Mouse (Mus musculus): Measurements from ENCODE around the gene Bcl7c. TPM values are rescaled to one million over a fixed set of nuclear protein-coding genes. Genes with fewer than 3 reads are reported as not detected.
"Not testable (repeated sequence)": the region's sequence is repeated elsewhere in the genome, so short reads cannot be mapped to it uniquely, and the experiment has no call there.

The Bcl7c gene
- total RNA-seq, 2 experiments from 2014 or later = 34.6 to 35.8 TPM

DNA sequence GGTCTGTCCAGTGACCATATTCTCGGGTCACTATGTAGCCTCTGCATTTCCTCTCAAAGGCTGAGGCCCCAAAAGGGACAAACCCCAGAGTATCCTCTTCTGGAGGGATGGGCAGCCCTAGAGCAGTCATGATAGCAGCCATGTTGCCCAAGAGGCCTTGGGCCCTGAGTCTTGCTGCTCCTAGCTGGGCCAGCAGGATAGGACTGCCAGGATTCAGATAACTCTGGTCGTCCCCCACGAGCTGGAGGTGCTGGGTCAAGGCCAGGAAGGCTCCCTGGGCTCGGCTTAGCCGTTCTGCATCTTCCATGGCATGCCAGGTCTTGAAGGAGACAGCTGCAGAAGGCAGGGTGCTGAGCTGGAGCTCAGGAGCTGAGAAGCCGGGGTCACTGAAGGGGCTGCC is 10.5 kb upstream of the Bcl7c start:
- intact Hi-C loops (cut with DNase I) = loop anchor here (1.0 kb wide), 1 partner anchor 25 kb away; the partner anchor contains the start of gene Fbxl19
- DNase-seq = no peak

DNA sequence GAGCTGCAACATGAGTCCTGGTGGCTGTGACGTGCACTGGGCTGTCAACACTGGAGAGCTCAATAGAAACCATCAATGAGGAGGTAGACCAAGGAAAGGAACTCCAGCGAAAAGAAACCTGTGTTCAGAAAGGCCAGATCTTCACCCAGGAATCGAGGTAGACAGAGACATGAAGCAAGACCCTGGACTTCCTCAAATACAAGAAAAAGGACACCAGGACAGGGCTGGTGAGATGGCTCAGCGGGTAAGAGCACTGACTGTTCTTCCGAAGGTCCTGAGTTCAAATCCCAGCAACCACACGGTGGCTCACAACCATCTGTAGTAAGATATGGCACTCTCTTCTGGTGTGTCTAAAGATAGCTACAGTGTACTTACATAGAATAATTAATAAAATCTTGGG is 9.6 kb upstream of the Bcl7c start:
- intact Hi-C loops (cut with DNase I) = no loop called here
- DNase-seq = no peak

- intact Hi-C loops (cut with DNase I) = loop anchor here (1.0 kb wide), 1 partner anchor 26 kb away; no protein-coding TSS in a partner anchor
- DNase-seq = peak; percentile 76 to 77
Measured at GRCm38 (mm10) chr7:127716992-127717391, 8.3 kb upstream of the Bcl7c start.

GRCm38 (mm10) chr7:127714816-127715215 is 6.1 kb upstream of the Bcl7c start:
- intact Hi-C loops (cut with DNase I) = no loop called here
- DNase-seq = no peak

DNA sequence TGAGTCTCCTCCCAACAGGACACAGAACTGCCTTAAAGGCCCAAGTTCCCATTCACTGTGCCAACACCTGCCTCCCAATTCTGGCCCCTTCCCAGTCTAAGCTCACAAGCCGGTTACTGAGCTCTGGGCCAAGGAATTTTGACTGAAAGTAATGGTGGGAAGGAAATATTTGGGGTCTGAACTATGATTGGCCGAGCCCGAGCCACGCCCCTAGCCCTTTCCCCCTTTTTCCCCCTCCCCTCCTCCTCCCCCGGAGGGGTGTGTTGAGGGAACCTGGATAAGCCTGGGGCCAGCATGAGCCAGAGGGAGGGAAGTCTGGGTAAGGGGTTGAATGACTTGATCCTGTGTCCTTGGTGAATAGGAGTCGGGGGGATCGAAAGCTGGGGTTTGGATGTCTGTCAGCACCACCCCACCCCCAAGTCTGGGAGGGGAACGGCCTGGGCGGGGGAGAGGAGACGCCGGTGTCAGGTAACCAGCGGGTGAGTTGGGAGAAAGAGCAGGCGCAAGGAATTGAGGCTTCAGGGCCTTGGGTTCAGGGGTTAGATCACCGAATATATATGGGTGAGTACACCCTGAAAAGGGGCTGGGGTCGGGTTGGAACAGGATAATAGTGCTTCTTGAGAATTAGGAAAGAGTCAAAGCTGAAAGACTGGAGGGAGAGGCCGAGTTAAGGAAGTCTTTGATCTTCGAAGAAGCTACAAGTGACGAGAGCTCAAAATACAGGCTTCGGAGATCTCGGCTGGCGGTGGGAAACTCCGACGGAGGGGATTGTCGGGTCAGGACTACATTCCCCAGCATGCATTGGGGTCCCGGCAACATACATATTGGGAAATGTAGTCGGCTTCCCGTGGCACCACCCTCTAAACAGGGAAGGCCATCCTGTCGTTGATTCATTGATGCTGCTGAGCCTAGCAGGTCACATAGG is 4.0 kb upstream of the Bcl7c start, which contains the start of gene Ctf1:
Gene Ctf1 (plus strand): TSS at position 276 of the 925 bp plus-strand sequence.
- intact Hi-C loops (cut with DNase I) = loop anchor here (2.0 kb wide), 1 partner anchor 54 kb away; no protein-coding TSS in a partner anchor
- peak; percentile 73 to 75 for DNase-seq

DNA sequence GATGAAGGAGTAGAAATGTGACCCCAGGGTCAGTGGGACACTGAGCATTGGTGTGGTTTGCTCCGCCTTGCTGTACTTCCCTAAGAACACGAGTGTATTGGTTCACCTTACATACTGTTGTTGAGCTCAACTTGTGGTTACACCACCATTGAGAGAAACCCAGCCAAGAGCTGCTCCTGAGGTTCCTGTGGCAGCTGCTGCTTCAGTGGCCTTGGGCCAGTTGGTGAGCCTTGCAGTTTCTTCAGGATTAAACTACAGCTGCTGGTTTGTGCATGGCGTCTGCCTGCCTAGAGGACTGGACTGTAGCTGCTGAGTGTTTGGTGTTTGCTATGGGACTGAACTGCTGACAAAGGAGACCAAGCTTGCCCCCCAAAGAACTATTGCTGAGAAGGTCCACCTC is 2.7 kb upstream of the Bcl7c start:
- intact Hi-C loops (cut with DNase I) = no loop called here
- DNase-seq = no peak

DNA sequence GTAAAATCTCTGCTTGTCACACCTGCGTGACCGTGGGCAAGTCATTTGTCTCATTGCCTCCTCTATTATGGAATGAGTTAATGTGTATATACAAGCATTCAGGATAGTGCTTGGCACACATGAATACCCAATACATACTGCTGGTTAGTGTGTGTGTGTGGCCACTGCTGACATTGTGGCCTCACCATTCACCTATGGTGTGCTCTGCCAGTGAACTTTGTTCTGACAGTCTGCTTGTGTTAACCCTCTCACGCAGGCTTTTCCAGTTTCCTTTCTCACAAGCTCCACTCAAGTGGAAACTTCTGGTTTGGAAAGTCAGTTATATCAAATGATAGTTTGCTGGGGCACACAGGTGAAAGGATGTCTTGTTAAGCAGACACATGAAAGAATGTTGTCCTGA is 2.3 kb upstream of the Bcl7c start:
- intact Hi-C loops (cut with DNase I) = no loop called here
- no peak for DNase-seq

DNA sequence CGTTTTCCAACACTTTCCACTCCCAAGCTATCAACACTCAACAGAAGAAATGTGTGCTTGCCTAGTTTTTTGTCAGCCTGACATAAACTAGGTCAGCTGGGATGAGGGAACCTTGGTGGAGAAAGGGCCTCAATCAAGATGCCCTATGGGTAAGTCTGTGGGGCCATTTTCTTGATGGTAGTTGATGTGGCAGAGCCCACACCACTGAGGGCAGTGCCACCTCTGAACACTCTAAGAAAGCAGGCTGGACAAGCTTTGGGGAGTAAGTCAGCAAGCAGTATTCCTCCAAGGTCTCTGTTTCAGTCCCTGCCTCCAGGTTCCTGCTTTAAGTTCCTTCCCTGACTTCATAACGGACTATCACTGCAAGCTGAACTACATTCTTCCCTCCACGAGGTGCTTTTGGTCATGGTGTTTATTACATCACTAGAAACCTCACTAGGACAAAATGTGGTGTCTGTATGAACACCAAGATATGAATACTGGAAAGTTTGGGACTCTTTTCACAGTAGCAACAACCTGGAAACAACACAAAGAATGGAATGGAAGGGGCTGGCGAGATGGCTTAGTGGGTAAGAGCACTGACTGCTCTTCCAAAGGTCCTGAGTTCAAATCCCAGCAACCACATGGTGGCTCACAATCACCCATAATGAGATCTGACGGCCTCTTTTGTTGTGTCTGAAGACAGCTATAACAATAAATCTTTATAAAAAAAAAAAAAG is 687 bp upstream of the Bcl7c start:
- intact Hi-C loops (cut with DNase I) = no loop called here
- no peak for DNase-seq

DNA sequence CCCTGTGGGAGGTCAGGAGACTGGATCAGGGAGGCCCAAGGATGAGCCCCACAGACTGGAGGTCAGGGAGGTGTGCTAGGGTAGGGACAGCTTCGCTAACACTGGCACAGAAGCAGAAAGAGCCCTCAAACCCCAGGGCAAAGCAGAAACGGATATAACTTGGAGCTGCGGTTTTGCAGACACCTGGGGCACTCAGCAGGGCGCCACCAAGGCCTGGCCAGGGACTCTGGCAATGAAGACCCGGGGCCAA is 851 bp downstream of the Bcl7c start:
- DNase-seq = no peak
- intact Hi-C loops (cut with DNase I) = loop anchor here (1.0 to 2.0 kb wide), 2 partner anchors 15 to 33 kb away; no protein-coding TSS in a partner anchor

- no peak for DNase-seq
- intact Hi-C loops (cut with DNase I) = loop anchor here (2.0 kb wide), 1 partner anchor 14 kb away; no protein-coding TSS in a partner anchor
Measured at GRCm38 (mm10) chr7:127707045-127707956, 1.4 kb downstream of the Bcl7c start.

GRCm38 (mm10) chr7:127705706-127706105 is 3.0 kb downstream of the Bcl7c start:
- intact Hi-C loops (cut with DNase I) = loop anchor here (2.0 kb wide), 1 partner anchor 13 kb away; no protein-coding TSS in a partner anchor
- no peak for DNase-seq

DNA sequence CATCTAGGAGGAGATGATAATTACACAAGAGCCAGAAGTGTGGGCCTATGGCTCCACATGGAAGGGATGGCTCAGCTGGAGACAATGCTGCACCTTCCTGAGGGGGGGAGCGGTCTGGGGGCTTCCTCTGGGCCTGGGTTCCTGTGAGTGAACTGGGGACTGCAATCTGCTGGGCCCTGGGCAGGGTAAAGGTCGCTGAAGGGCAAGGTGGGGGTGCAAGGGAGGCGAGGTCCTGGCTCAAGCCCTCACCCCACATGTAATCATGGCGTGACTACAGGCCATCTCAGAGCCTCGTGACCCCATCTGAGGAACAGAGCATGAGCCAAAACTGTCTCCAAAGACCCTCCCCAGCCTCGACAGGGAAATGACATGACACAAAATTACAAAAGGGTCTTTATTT is 4.1 kb downstream of the Bcl7c start:
- intact Hi-C loops (cut with DNase I) = no loop called here
- DNase-seq = no peak

GRCm38 (mm10) chr7:127703561-127704178 is 5.1 kb downstream of the Bcl7c start:
- no peak for DNase-seq
- intact Hi-C loops (cut with DNase I) = no loop called here

GRCm38 (mm10) chr7:127700712-127701331 is 7.9 kb downstream of the Bcl7c start:
- DNase-seq = no peak
- intact Hi-C loops (cut with DNase I) = no loop called here

- intact Hi-C loops (cut with DNase I) = no loop called here
- no peak for DNase-seq
Measured at GRCm38 (mm10) chr7:127698986-127699385, 9.7 kb downstream of the Bcl7c start.

DNA sequence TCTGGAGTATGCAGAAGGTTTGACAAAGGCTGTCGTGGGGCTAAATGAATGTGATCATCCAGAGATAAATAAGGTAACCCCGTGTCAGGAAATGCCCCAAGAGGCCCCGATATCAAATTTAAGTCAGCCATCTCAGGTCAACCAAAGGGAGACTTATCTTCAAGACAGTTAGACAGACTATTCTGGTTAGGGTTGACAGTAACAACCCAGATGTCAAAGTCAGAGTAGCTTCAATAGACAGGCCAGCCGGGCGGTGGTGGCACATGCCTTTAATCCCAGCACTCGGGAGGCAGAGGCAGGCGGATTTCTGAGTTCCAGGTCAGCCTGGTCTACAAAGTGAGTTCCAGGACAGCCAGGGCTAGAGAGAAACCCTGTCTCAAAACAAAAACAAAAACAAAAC is 15.0 kb downstream of the Bcl7c start:
- intact Hi-C loops (cut with DNase I) = loop anchor here (2.0 kb wide), 1 partner anchor 13 kb away; no protein-coding TSS in a partner anchor
- not testable (repeated sequence) for DNase-seq

- DNase-seq = no peak
- intact Hi-C loops (cut with DNase I) = loop anchor here (2.0 kb wide), 1 partner anchor 14 kb away; no protein-coding TSS in a partner anchor
Measured at GRCm38 (mm10) chr7:127693290-127693689, 15.4 kb downstream of the Bcl7c start.

GRCm38 (mm10) chr7:127691221-127691989 is 17.3 kb downstream of the Bcl7c start:
- DNase-seq = peak; percentile 81 to 86
- intact Hi-C loops (cut with DNase I) = loop anchor here (2.0 kb wide), 1 partner anchor 17 kb away; no protein-coding TSS in a partner anchor

Data from heart, postnatal 36 days (tissue).